Mouse (Mus musculus) cortical plate, adult 2 months (tissue): ENCODE measurements at regions not wholly inside any gene's neighbourhood (a gene's known extent, or its start where the extent isn't known, plus 50 kb on each side); places are given as distances from the start of the nearest gene placed in this dataset.

Experiments
- CTCF ChIP-seq: fragments of 200-500 bp; IDR thresholded peaks from 2 replicates; pipeline ENCODE4 v1.5.1; 2011; ENCODE audit warnings: mild to moderate bottlenecking, control low read depth, low read length; ENCODE audit not compliant: insufficient read depth; ENCODE audit errors: extremely low read depth
- POLR2A ChIP-seq: fragments of 200-500 bp; IDR thresholded peaks from 2 replicates; pipeline ENCODE4 v1.6.1; 2011; ENCODE audit warnings: mild to moderate bottlenecking, low read length, control low read depth; ENCODE audit not compliant: insufficient read depth; ENCODE audit errors: extremely low read depth

DNA sequence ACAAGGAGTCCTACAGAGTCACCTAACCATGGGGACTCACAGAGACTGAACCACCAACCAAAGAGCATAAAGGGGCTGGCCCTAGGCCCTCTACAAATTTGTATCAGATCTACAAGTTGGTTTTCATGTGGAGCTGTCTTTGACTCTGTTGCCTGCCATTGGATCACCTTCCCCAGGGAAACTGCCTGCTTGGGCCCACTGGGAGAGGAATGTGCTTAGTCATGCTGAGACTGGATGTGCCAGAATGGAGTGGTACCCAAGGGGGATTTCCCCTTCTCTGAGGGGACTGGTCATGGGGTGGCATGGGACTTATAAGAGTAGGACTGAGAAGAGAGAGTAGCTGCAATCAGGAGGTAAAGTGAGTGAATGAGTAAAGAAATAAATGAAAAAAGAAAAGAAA lies 844.8 kb upstream of the Cited2 start:
- TF ChIP-seq POLR2A (no peak), CTCF (no peak)
